Mouse (Mus musculus) G1E-ER4 (cell line): ENCODE results near the gene Rrp8. TPM values are rescaled to one million over a fixed set of nuclear protein-coding genes. Genes with fewer than 3 reads are reported as not detected.

ENCODE experiments used
- GATA1 ChIP-seq: IDR thresholded peaks from one replicate; pipeline ENCODE4 v1.8.0; 2012; ENCODE audit warnings: low read length, inconsistent platforms
- polyA plus RNA-seq: library from polyadenylated mRNA; stranded (reverse); fragments of >175 nt; gene quantifications from 2 replicates; pipeline ENCODE4 v1.2.3, GENCODE M21; 2012

The Rrp8 gene
- polyA plus RNA-seq, 1 experiment, result 26.5 TPM

- TF ChIP-seq GATA1, result no peak
These were observed 24.8 kb upstream of the Rrp8 start for GRCm38 (mm10) chr7:105761813-105762484.

DNA sequence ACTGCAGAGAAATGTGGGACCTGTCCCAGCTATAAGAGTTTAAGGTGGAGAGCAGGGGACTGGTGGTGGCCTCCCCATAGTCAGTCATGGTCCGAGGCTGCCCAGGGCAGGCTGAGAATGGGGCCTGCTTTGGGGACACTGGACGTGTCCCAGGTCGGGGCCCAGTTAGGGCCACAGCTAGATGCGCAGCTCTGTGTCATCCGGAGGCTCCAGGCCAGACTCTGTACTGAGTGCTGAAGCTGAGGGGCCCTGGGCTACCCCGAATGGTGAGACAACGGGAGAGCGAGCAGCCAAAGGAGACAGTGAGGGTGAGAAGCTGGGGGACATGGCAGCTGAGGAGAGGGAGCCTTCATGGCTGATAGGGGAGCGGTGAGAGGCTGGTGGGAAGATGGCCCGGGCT, 16.1 kb upstream of the Rrp8 start:
- no peak for TF ChIP-seq GATA1

DNA sequence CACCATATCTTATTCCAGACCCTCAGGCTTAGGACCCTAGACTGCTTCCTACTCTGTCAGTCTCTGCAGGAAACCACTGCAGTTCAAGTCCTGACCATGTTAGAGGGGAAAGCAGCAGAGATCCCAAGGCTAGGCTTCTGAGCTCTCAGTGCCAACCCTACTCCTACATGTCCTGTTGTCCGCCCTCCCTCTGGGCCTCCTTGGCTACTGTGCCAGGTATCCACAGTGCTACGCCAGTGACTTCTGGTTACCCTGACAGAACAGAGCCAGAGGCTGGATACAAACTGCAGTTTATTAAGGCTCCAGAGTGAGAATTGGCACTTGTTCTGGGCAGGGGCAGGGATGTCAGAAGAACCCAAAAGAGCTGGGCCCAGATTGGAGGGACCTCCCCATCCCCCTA, 15.5 kb upstream of the Rrp8 start:
- TF ChIP-seq GATA1, result no peak

GRCm38 (mm10) chr7:105751491-105752433, 14.6 kb upstream of the Rrp8 start, which contains the start of gene Tpp1:
Gene Tpp1, minus strand, starts transcription at chr7:105752235.
- no peak for TF ChIP-seq GATA1

DNA sequence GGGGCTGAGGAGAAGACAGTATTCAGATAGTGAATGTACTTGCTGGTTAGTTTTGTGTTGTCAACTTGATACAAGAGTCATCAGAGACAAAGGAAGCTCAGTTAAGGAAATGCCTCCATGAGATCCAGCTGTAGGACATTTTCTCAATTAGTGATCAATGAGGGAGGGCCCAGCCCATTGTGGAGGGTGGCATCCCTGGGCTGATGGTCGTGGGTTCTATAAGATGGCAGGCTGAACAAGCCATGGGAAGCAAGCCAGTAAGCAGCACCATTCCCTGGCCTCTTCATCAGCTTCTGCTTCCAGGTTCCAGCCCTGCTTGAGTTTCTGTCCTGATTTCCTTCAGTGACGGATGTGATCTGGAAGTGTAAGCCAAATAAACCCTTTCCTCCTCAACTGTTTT, 10.6 kb upstream of the Rrp8 start:
- TF ChIP-seq GATA1, result no peak

GRCm38 (mm10) chr7:105743926-105744590, 6.9 kb upstream of the Rrp8 start, which contains the start of gene Taf10:
Gene Taf10, minus strand, starts transcription at chr7:105744361.
- TF ChIP-seq GATA1, result no peak

DNA sequence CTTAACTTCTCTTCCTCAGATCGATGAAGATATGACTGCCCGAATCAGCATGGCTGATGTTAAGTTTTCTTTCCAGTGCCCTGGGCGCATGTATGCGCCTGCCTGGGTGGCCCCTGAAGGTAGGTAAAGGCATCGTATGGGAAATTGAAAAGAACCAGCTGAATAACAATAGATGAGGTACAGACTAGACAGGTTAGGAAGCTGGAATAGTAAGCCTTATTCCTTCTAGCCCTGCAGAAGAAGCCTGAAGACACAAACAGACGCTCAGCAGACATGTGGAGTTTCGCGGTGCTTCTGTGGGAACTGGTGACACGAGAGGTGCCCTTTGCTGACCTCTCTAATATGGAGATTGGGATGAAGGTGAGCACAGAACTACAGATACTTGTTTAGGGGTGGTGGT, 4.8 kb upstream of the Rrp8 start:
- no peak for TF ChIP-seq GATA1

DNA sequence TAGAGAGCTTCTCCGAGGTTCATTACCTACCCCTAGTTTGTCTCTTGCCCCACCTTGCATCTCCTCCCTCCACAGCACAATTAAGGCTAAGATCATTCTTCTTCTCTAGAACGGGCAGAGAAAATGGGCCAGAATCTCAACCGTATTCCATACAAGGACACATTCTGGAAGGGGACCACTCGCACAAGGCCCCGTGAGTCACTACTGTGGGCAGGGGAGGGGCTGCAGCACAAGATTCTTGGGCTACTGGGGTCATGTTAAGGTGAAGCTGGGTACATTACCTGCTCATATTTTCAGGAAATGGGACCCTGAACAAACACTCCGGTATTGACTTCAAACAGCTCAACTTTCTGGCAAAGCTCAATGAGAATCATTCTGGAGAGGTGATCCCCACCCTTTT, 3.7 kb upstream of the Rrp8 start:
- TF ChIP-seq GATA1, result no peak

GRCm38 (mm10) chr7:105740089-105740795, 3.1 kb upstream of the Rrp8 start:
- no peak for TF ChIP-seq GATA1

DNA sequence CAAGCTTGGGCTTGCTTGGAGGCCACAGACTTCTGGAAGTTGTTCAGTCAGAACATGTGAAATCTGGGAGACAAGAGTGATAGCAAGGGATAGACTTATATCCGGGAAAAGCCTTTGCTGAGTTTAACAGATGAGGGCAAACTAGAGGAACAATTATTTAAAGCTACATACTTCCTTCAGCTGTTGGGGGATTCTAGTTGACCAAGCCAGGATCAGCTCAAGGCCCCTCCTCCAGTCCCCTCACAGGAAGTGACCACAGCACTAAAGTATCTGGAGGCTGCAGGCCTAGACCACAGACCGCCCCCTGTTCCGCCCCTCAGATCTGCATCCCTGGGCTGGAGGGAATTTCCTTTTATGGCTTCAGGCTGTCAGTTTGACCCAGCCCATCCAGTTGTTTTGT, 1.8 kb upstream of the Rrp8 start:
- no peak for TF ChIP-seq GATA1

GRCm38 (mm10) chr7:105738286-105738685, 1.1 kb upstream of the Rrp8 start:
- TF ChIP-seq GATA1, result no peak

- no peak for TF ChIP-seq GATA1
These were observed 463 bp upstream of the Rrp8 start for GRCm38 (mm10) chr7:105737648-105738047.

- no peak for TF ChIP-seq GATA1
These were observed 802 bp downstream of the Rrp8 start, which contains the start of gene Ilk for GRCm38 (mm10) chr7:105736264-105736901. Gene Ilk, plus strand, starts transcription at chr7:105736592.

GRCm38 (mm10) chr7:105734826-105735225, 2.4 kb downstream of the Rrp8 start:
- no peak for TF ChIP-seq GATA1

- no peak for TF ChIP-seq GATA1
These were observed 3.3 kb downstream of the Rrp8 start for GRCm38 (mm10) chr7:105733836-105734235.
